Mouse (Mus musculus) thymus, postnatal 25 days (tissue): ENCODE measurements at regions not wholly inside any gene's neighbourhood (a gene's known extent, or its start where the extent isn't known, plus 50 kb on each side); places are given as distances from the start of the nearest gene placed in this dataset.

ENCODE experiments used
- DNase-seq: peaks from one replicate; pipeline ENCODE4 v3.0.0; 2022

GRCm38 (mm10) chr2:71644038-71644470 is 97.5 kb upstream of the Dlx2 start:
- no peak for DNase-seq

- DNase-seq = no peak
Measured at GRCm38 (mm10) chr2:71647914-71648497, 97.4 kb upstream of the Itga6 start.

- no peak for DNase-seq
Measured at GRCm38 (mm10) chr2:71651662-71652061, 93.8 kb upstream of the Itga6 start.

GRCm38 (mm10) chr2:71652261-71652801 is 93.1 kb upstream of the Itga6 start:
- DNase-seq = peak; percentile 59

GRCm38 (mm10) chr2:71654817-71655503 is 90.5 kb upstream of the Itga6 start:
- DNase-seq = no peak

GRCm38 (mm10) chr2:71655504-71656390 is 89.7 kb upstream of the Itga6 start:
- peak; percentile 22 for DNase-seq

GRCm38 (mm10) chr2:71656611-71657244 is 88.7 kb upstream of the Itga6 start:
- no peak for DNase-seq

GRCm38 (mm10) chr2:71661438-71661837 is 84.0 kb upstream of the Itga6 start:
- no peak for DNase-seq

- no peak for DNase-seq
Measured at GRCm38 (mm10) chr2:71661986-71662385, 83.4 kb upstream of the Itga6 start.

GRCm38 (mm10) chr2:71663453-71663852 is 82.0 kb upstream of the Itga6 start:
- DNase-seq = no peak

GRCm38 (mm10) chr2:71666927-71667326 is 78.5 kb upstream of the Itga6 start:
- no peak for DNase-seq

GRCm38 (mm10) chr2:71667746-71668145 is 77.7 kb upstream of the Itga6 start:
- DNase-seq = peak; percentile 65

- DNase-seq = no peak
Measured at GRCm38 (mm10) chr2:71670228-71670790, 75.1 kb upstream of the Itga6 start.

- DNase-seq = no peak
Measured at GRCm38 (mm10) chr2:71670882-71671281, 74.5 kb upstream of the Itga6 start.

GRCm38 (mm10) chr2:71673087-71673920 is 72.1 kb upstream of the Itga6 start:
- DNase-seq = no peak

- no peak for DNase-seq
Measured at GRCm38 (mm10) chr2:71680746-71681145, 64.7 kb upstream of the Itga6 start.

- DNase-seq = no peak
Measured at GRCm38 (mm10) chr2:71681148-71681547, 64.3 kb upstream of the Itga6 start.

- DNase-seq = no peak
Measured at GRCm38 (mm10) chr2:71683375-71683774, 62.0 kb upstream of the Itga6 start.

GRCm38 (mm10) chr2:71685239-71685638 is 60.2 kb upstream of the Itga6 start:
- no peak for DNase-seq

- DNase-seq = no peak
Measured at GRCm38 (mm10) chr2:71689041-71689440, 56.4 kb upstream of the Itga6 start.
